Mouse (Mus musculus) thymus, adult 2 months (tissue): ENCODE measurements at regions not wholly inside any gene's neighbourhood (a gene's known extent, or its start where the extent isn't known, plus 50 kb on each side); places are given as distances from the start of the nearest gene placed in this dataset.

Source experiments
- CTCF ChIP-seq: fragments of 200-500 bp; IDR thresholded peaks from 2 replicates; pipeline ENCODE4 v1.5.1; 2012; ENCODE audit warnings: mild to moderate bottlenecking, control low read depth, low read length, moderate library complexity, borderline replicate concordance; ENCODE audit not compliant: control insufficient read depth, poor library complexity, insufficient read depth; ENCODE audit errors: extremely low read depth
- POLR2A ChIP-seq: fragments of 200-500 bp; IDR thresholded peaks from 2 replicates; pipeline ENCODE4 v1.6.1; 2012; ENCODE audit warnings: mild to moderate bottlenecking, low read length, control low read depth, moderate library complexity; ENCODE audit not compliant: control insufficient read depth, poor library complexity, insufficient read depth; ENCODE audit errors: extremely low read depth

- TF ChIP-seq CTCF (no peak), POLR2A (no peak)
Measured at GRCm38 (mm10) chr13:5313297-5313696, 548.0 kb upstream of the Klf6 start.
